Mouse (Mus musculus) colon, adult 2 months (tissue): ENCODE data around the gene Rapgef3. TPM values are rescaled to one million over a fixed set of nuclear protein-coding genes. Genes with fewer than 3 reads are reported as not detected.

ENCODE experiments used
- polyA plus RNA-seq: library from polyadenylated mRNA; depleted of rRNA; stranded (reverse); fragments of >200 nt; gene quantifications from 2 replicates; pipeline ENCODE4 v1.2.3, GENCODE M21; 2012; rRNA removed

The Rapgef3 gene
- 53.5 and 54.2 TPM in 2 replicates for polyA plus RNA-seq

DNA sequence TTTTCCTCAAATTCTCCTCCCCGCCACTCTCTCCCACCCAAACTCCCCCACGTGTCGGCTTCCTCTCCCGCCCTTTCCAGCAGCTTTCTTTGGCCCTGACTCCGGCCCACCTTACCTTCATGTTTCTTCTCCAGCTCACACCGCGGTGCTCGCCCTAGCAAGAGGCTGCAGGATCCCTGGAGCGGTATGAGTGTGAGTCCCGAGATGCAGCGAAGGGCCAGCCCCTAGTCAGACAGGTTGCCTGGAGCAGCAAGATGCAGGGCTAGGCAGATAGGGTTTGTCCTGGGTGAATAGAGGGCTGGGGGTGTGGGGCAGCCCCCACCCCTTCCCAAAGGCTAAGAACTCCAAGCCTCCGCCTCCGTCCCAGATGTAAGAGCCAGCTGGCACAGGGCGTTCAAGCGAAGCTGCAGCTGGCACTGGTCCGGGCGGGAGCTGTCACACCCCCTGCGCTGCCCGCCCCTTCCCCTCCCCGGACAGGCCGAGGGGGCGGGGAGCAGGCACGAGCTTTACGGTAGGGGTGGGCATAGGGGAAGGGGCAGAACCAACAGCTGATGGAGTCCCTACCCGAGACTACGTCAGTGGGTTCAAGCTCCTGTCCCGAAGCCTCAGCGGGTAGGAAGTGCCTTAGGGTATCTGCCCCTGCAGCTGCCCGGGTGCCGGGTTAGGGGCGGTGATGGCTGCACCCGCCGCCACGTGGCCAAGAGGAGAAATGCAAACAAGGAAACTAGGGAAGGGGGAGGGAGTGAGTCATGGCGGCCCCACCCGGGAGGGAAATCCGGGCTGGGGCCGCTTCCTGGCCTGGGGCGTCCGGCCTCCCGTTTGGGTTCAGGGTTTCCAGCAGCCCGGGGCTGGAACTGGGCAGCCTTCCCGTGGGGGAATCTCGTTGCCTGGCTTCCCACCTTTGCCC lies at the start of gene Rapgef3:
TSS of gene Rapgef3 (minus strand) at position 693 of the 907 bp plus-strand sequence.

DNA sequence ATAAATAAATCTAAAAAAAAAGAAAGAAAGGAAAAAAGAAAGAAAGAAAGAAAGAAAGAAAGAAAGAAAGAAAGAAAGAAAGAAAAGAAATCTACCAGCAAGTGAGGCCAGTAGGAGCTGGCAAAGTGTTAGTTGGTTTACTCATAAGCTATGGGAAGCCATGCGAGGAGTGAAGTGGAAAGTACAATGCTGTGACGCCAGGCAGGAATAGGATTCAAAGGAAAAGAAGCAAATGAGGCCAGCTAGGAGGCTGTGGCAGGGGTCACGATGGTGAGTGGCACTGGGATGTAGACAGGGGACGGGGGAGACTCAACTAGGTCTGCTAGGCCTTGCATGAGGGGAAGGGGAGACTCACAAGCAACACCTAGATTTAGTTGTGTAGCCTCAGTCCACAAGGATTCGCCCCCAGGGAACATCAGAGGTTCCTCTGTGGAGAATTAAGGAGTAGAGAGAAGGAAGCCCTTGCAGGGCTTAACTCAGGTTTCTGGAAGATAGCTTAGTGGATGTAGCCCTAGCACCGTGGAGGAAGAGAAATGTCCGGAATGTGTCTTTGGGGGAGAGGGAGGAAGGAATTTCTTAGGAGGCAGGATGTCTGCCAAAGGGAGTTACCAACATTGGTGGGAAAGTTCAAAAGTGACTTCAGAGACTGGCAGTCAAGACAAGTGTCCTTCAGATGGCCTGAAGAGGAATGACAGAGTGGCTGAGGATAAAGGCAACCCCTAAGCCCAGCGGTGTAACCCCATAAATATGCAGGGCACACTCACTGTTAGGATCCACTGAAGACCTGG lies 10.7 kb upstream of the Rapgef3 start, which contains the start of gene Slc48a1:
TSS of gene Slc48a1 (plus strand) at position 210 of the 788 bp plus-strand sequence.

DNA sequence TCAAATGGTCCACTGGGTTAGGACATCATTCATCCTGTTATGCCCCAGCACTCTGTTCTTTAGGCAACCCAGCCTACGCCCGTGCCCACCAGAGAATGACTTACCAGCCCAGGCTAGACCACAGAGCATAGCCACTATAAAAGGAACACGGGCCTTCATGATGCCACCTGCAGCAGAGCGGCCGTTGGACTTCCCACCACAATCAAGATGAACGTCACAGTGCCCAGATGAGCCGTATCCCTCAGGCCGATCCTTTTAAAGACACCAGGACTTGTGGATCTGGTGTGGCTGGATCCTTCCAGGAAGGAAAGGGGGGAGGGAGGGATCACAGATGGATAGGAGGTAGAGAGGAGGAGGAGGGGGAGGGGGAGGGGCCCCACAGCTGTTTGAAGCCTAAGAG lies 36.7 kb downstream of the Rapgef3 start, which contains the start of gene Endou:
TSS of gene Endou (minus strand) at position 229 of the 400 bp plus-strand sequence.

DNA sequence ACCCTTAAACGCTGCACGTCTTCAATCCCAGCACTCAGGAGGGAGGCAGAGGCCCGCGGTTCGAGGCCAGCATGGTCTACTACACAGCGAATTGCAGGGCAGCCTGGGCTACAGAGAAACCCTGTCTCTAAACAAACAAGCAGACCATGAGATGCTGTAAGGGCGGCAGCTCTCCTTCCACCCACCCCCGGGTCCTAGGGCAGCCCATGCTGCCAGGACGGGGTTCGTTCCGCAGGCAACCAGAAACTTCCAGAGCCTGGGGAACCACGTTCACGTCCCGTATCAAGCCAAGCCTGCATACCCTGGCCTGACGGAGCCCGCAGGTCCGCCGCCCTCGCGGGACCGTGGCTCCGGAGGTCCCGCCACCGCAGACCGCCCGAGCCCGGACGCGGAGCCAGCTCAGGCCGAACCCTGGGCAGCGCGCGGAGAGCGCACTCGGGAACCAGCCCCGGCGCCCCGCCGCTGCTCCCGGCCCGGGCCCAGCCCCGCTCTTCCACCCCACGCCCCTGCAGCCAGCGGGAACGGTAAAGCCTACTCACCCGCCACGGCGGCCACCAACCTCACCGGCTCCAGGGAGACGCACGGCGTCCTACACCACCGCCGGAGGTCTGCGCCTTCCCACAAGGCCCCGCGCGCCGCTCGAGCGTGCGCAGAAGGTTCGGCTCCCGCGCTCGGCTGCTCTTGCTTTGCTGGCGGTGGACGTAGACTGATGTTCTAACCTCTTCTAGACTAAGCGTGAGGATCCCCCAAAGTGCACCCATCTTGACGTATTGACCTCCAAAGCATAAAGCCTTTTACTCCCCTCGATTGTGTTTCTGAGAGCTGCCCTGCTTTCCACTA lies 62.3 kb downstream of the Rapgef3 start, which contains the start of gene Rpap3:
TSS of gene Rpap3 (minus strand) at position 615 of the 840 bp plus-strand sequence.

Other genes with a start within 250 kb of the Rapgef3 start
- gene Rpap3, start 62.1 kb downstream of the Rapgef3 start, polyA plus RNA-seq = 2.2 and 2.5 TPM in 2 replicates
- 0.43 and 0.49 TPM in 2 replicates for gene Endou, start 36.6 kb downstream of the Rapgef3 start, polyA plus RNA-seq
- 54.0 and 68.6 TPM in 2 replicates for gene Slc48a1, start 10.5 kb upstream of the Rapgef3 start, polyA plus RNA-seq
- gene Hdac7, start 76.5 kb upstream of the Rapgef3 start, polyA plus RNA-seq = 42.7 and 49.6 TPM in 2 replicates
- 139 and 140 TPM in 2 replicates for gene Vdr, start 142.7 kb upstream of the Rapgef3 start, polyA plus RNA-seq
- gene Tmem106c, start 196.2 kb upstream of the Rapgef3 start, polyA plus RNA-seq = 22.4 and 23.5 TPM in 2 replicates
- gene Col2a1, start 236.7 kb upstream of the Rapgef3 start, polyA plus RNA-seq = 0.10 TPM in 1 of 2 replicates, not detected in the other